Mouse (Mus musculus) embryonic facial prominence, embryonic 10.5 days (tissue): ENCODE data around the gene Dapp1. TPM values are rescaled to one million over a fixed set of nuclear protein-coding genes. Genes with fewer than 3 reads are reported as not detected.

Experiments
- DNase-seq: peaks from one replicate; pipeline ENCODE4 v3.0.0-alpha.2; 2017; ENCODE audit warnings: low spot score
- H3K27ac ChIP-seq: fragments of 300-500 bp; sonication (generic); replicated peaks from 2 replicates; pipeline ENCODE4 v1.5.1; 2016; ENCODE audit warnings: mild to moderate bottlenecking
- H3K27me3 ChIP-seq: fragments of 300-500 bp; sonication (generic); replicated peaks from 2 replicates; pipeline ENCODE4 v1.6.1; 2016; ENCODE audit warnings: low read depth, mild to moderate bottlenecking; ENCODE audit not compliant: poor library complexity, severe bottlenecking
- H3K36me3 ChIP-seq: fragments of 300-500 bp; sonication (generic); replicated peaks from 2 replicates; pipeline ENCODE4 v1.6.1; 2016; ENCODE audit warnings: mild to moderate bottlenecking, moderate library complexity
- H3K4me1 ChIP-seq: fragments of 300-500 bp; sonication (generic); 2 replicates; pipeline ENCODE4 v1.6.1; 2016
- H3K4me3 ChIP-seq: fragments of 300-500 bp; sonication (generic); 2 replicates; pipeline ENCODE4 v1.5.1; 2016; ENCODE audit warnings: mild to moderate bottlenecking, moderate library complexity
- H3K9me3 ChIP-seq: fragments of 300-500 bp; sonication (generic); 2 replicates; pipeline ENCODE4 v1.6.1; 2016; ENCODE audit warnings: mild to moderate bottlenecking
- WGBS: fragments of 180-500 bp; shearing (Covaris S2); methylation state at CpG from one replicate; pipeline ENCODE4 v1.1.7; 2016; 5-methylcytosine and 5-hydroxymethylcytosine counted together
- polyA plus RNA-seq: library from polyadenylated mRNA; unstranded; fragments of >200 nt; fragmentation: Nextera tagmentation; extraction: Ambion mirVana; gene quantifications from 2 replicates; pipeline ENCODE4 v1.2.1, GENCODE M21; 2016

Gene Dapp1
- polyA plus RNA-seq, 1 experiment from 2014 or later = 2.3 TPM

- Histone ChIP-seq H3K27ac (no peak overlapping the region), H3K4me1 (no peaks in the 10 kb centered on the region), H3K27me3 (no peaks in the 10 kb centered on the region), H3K9me3 (no peaks in the 10 kb centered on the region), H3K4me3 (no peak overlapping the region), H3K36me3 (peaks cover 35% of the 10 kb centered on the region)
- WGBS = 90% methylated on average over 3 of the region's 3 CpGs
- DNase-seq = peak; percentile 20
Observed at GRCm38 (mm10) chr3:137895196-137895595, 86.1 kb downstream of the Dapp1 start.

- WGBS = 86% methylated on average over 4 of the region's 4 CpGs
- no peaks in the 10 kb centered on the region for H3K4me1 ChIP-seq
- H3K27me3 ChIP-seq = no peaks in the 10 kb centered on the region
- no peak for DNase-seq
- no peaks in the 10 kb centered on the region for H3K9me3 ChIP-seq
- no peak overlapping the region for H3K27ac ChIP-seq
- H3K36me3 ChIP-seq = peaks cover 45% of the 10 kb centered on the region
- no peak overlapping the region for H3K4me3 ChIP-seq
Observed at GRCm38 (mm10) chr3:137893789-137894188, 87.6 kb downstream of the Dapp1 start.

GRCm38 (mm10) chr3:137892118-137892517 lies 89.2 kb downstream of the Dapp1 start:
- no peak overlapping the region for H3K4me3 ChIP-seq
- H3K36me3 ChIP-seq = peaks cover 40% of the 10 kb centered on the region
- H3K27me3 ChIP-seq = no peaks in the 10 kb centered on the region
- H3K9me3 ChIP-seq = no peaks in the 10 kb centered on the region
- WGBS = 93% methylated on average over 4 of the region's 4 CpGs
- no peak overlapping the region for H3K27ac ChIP-seq
- DNase-seq = no peak
- H3K4me1 ChIP-seq = no peaks in the 10 kb centered on the region

GRCm38 (mm10) chr3:137891089-137891488 lies 90.3 kb downstream of the Dapp1 start:
- H3K36me3 ChIP-seq = peaks cover 40% of the 10 kb centered on the region
- WGBS = 90% methylated on average over 3 of the region's 3 CpGs
- H3K27ac ChIP-seq = no peak overlapping the region
- DNase-seq = no peak
- no peaks in the 10 kb centered on the region for H3K4me1 ChIP-seq
- H3K27me3 ChIP-seq = no peaks in the 10 kb centered on the region
- no peaks in the 10 kb centered on the region for H3K9me3 ChIP-seq
- H3K4me3 ChIP-seq = no peak overlapping the region

- WGBS = 80% methylated on average over 7 of the region's 7 CpGs
- Histone ChIP-seq H3K9me3 (no peaks in the 10 kb centered on the region), H3K4me1 (no peaks in the 10 kb centered on the region), H3K27me3 (no peaks in the 10 kb centered on the region), H3K36me3 (peaks cover 20% of the 10 kb centered on the region), H3K27ac (no peak overlapping the region), H3K4me3 (no peak overlapping the region)
- DNase-seq = no peak
Observed at GRCm38 (mm10) chr3:137887961-137888360, 93.4 kb downstream of the Dapp1 start.

- Histone ChIP-seq H3K4me3 (no peak overlapping the region), H3K9me3 (0 out of 2 replicates have a peak, but pooled peaks cover 5% of the 10 kb centered on the region), H3K27ac (no peak overlapping the region), H3K27me3 (no peaks in the 10 kb centered on the region), H3K36me3 (peaks cover 6% of the 10 kb centered on the region), H3K4me1 (no peaks in the 10 kb centered on the region)
- WGBS = 94% methylated on average over 5 of the region's 5 CpGs
- DNase-seq = no peak
Observed at GRCm38 (mm10) chr3:137881093-137881492, 100.3 kb downstream of the Dapp1 start.

Other genes starting within 250 kb of the Dapp1 start
- gene H2afz, start 117.1 kb downstream of the Dapp1 start, polyA plus RNA-seq = 3,248 and 3,273 TPM in 2 replicates
- 7.5 and 7.9 TPM in 2 replicates for gene Dnajb14, start 113.9 kb downstream of the Dapp1 start, polyA plus RNA-seq
- gene Lamtor3, start 63.0 kb downstream of the Dapp1 start, polyA plus RNA-seq = 86.7 and 88.8 TPM in 2 replicates
- gene 1110002E22Rik, start 83.5 kb upstream of the Dapp1 start, polyA plus RNA-seq = 0.04 and 0.05 TPM in 2 replicates
- 0.09 TPM in 1 of 2 replicates, not detected in the other for gene Gm5105, start 85.8 kb upstream of the Dapp1 start, polyA plus RNA-seq
- 18.1 and 20.0 TPM in 2 replicates for gene Trmt10a, start 161.9 kb upstream of the Dapp1 start, polyA plus RNA-seq
- gene Mttp, start 163.4 kb upstream of the Dapp1 start, polyA plus RNA-seq = 9.8 and 10.0 TPM in 2 replicates
- gene 4930579F01Rik, start 212.3 kb upstream of the Dapp1 start, polyA plus RNA-seq = not detected in 2 replicates
- not detected in 2 replicates for gene Adh7, start 236.2 kb upstream of the Dapp1 start, polyA plus RNA-seq